ENCODE assay signal across 8 mouse cellular contexts in genomic region chr11:105549164-105550121, GRCm38 (mm10). TPM values are rescaled to one million over a fixed set of nuclear protein-coding genes. Genes with fewer than 3 reads are reported as not detected.
A peak's percentile ranks its signal among the peaks of the same experiment; 100 is the strongest.
DNase-seq lines count a peak whose midpoint lies in the region; ATAC-seq and TF ChIP-seq lines count a peak whose summit lies in the region.

No protein-coding gene starts in this region.

- H3K4me2 ChIP-seq in embryonic facial prominence, embryonic 14.5 days (ENCODE audit: low read depth, low read length): no peak overlapping the region
- no peak overlapping the region for H3K4me2 ChIP-seq in limb, embryonic 14.5 days (replicated peaks; ENCODE audit: low read depth, low read length, severe bottlenecking)

- ATAC-seq in embryonic facial prominence, embryonic 14.5 days (ENCODE audit: low read depth): no peak
- 0 out of 2 replicates have a peak, but pooled peaks have one; percentile 19 for ATAC-seq in limb, embryonic 14.5 days (ENCODE audit: low FRiP score, low read depth)

- no peaks in the 10 kb centered on the region for H3K9me3 ChIP-seq in embryonic facial prominence, embryonic 14.5 days (ENCODE audit: control insufficient read depth, low read length)
- H3K9me3 ChIP-seq in embryonic facial prominence, embryonic 10.5 days: no peaks in the 10 kb centered on the region
- H3K9me3 ChIP-seq in limb, embryonic 14.5 days (ENCODE audit: control insufficient read depth, low read length): no peaks in the 10 kb centered on the region

- no peak overlapping the region; the same call in 1 of the 2 replicates for H3K27ac ChIP-seq in embryonic facial prominence, embryonic 14.5 days (replicated peaks; ENCODE audit: low read depth, low read length)
- no peak overlapping the region for H3K27ac ChIP-seq in embryonic facial prominence, embryonic 10.5 days (replicated peaks)
- H3K27ac ChIP-seq in limb, embryonic 14.5 days (replicated peaks; ENCODE audit: low read depth, low read length): no peak overlapping the region

- no peak overlapping the region for H3K4me3 ChIP-seq in embryonic facial prominence, embryonic 14.5 days (ENCODE audit: low read depth, low read length)
- H3K4me3 ChIP-seq in embryonic facial prominence, embryonic 10.5 days: no peak overlapping the region
- no peak overlapping the region for H3K4me3 ChIP-seq in limb, embryonic 14.5 days (replicated peaks; ENCODE audit: low read length)

- H3K4me1 ChIP-seq in embryonic facial prominence, embryonic 14.5 days (ENCODE audit: control insufficient read depth, insufficient read depth, low read length): peaks cover 13% of the 10 kb centered on the region; the same call in 1 of the 2 replicates
- peaks cover 25% of the 10 kb centered on the region for H3K4me1 ChIP-seq in embryonic facial prominence, embryonic 10.5 days
- peaks cover 7% of the 10 kb centered on the region for H3K4me1 ChIP-seq in limb, embryonic 14.5 days (ENCODE audit: control insufficient read depth, insufficient read depth, low read length)

- WGBS in embryonic facial prominence, embryonic 14.5 days: 70% methylated on average over 9 of the region's 9 CpGs
- 93% methylated on average over 9 of the region's 9 CpGs for WGBS in embryonic facial prominence, embryonic 10.5 days
- WGBS in limb, embryonic 14.5 days: 70% methylated on average over 9 of the region's 9 CpGs

- H3K36me3 ChIP-seq in embryonic facial prominence, embryonic 14.5 days (ENCODE audit: control insufficient read depth, insufficient read depth, low read length): no peaks in the 10 kb centered on the region
- H3K36me3 ChIP-seq in embryonic facial prominence, embryonic 10.5 days (replicated peaks): no peaks in the 10 kb centered on the region
- no peaks in the 10 kb centered on the region for H3K36me3 ChIP-seq in limb, embryonic 14.5 days (ENCODE audit: control insufficient read depth, insufficient read depth, low read length)

- no peaks in the 10 kb centered on the region for H3K27me3 ChIP-seq in embryonic facial prominence, embryonic 14.5 days (replicated peaks; ENCODE audit: control insufficient read depth, insufficient read depth, low read length)
- no peaks in the 10 kb centered on the region for H3K27me3 ChIP-seq in embryonic facial prominence, embryonic 10.5 days (replicated peaks; ENCODE audit: low read depth, poor library complexity, severe bottlenecking)
- H3K27me3 ChIP-seq in limb, embryonic 14.5 days (ENCODE audit: control insufficient read depth, insufficient read depth, low read length): no peaks in the 10 kb centered on the region

- no peak for TF ChIP-seq POLR2A in limb, embryonic 14.5 days (IDR thresholded peaks at IDR 0.05; ENCODE audit: borderline replicate concordance, extremely low read depth, insufficient read depth, insufficient read length)

- H3K9ac ChIP-seq in embryonic facial prominence, embryonic 14.5 days (ENCODE audit: low read depth, low read length): no peak overlapping the region
- no peak overlapping the region for H3K9ac ChIP-seq in limb, embryonic 14.5 days (ENCODE audit: low read depth, low read length, severe bottlenecking)

- DNase-seq in embryonic facial prominence, embryonic 14.5 days (ENCODE audit: low spot score): peak; percentile 65
- DNase-seq in embryonic facial prominence, embryonic 10.5 days (ENCODE audit: low spot score): no peak
- DNase-seq in urinary bladder, postnatal 14 days (ENCODE audit: low spot score): peak; percentile 57
- DNase-seq in urinary bladder, postnatal 4 days (ENCODE audit: low spot score in 2 of 2): no peak
- DNase-seq in limb, embryonic 14.5 days (ENCODE audit: low spot score): peak; percentile 33
- peak; percentile 58 for DNase-seq in yolk sac, embryonic 10.5 days (ENCODE audit: low spot score)
- DNase-seq in retina, embryonic 14.5 days (ENCODE audit: low spot score): no peak
- no peak for DNase-seq in layer of hippocampus, adult 11-12 months (ENCODE audit: low spot score)

RNA-seq across cellular contexts. Expression of gene Tanc2, which starts 40.3 kb away (rescaled TPM):
- polyA plus RNA-seq in embryonic facial prominence, embryonic 14.5 days (2014; fragmentation: Nextera tagmentation; extraction: Ambion mirVana): 13.7 and 14.4 TPM in 2 replicates
- 9.8 and 10.0 TPM in 2 replicates for polyA plus RNA-seq in embryonic facial prominence, embryonic 10.5 days (2016; fragmentation: Nextera tagmentation; extraction: Ambion mirVana)
- polyA plus RNA-seq in limb, embryonic 14.5 days (2012; rRNA removed): 11.2 and 13.8 TPM in 2 replicates
- polyA plus RNA-seq in limb, embryonic 14.5 days (2014; fragmentation: Nextera tagmentation; extraction: Ambion mirVana): 13.0 and 13.2 TPM in 2 replicates

Comparison
In these comparisons a context has a peak if more than half of its experiments do, and no peak if none do; other contexts are left out.
1. DNase-seq: peak in embryonic facial prominence, embryonic 14.5 days (single experiment), urinary bladder, postnatal 14 days (single experiment), limb, embryonic 14.5 days (single experiment) and yolk sac, embryonic 10.5 days (single experiment); none in embryonic facial prominence, embryonic 10.5 days (single experiment), urinary bladder, postnatal 4 days (0 of 2), retina, embryonic 14.5 days (single experiment) and layer of hippocampus, adult 11-12 months (single experiment).